Mouse (Mus musculus) megakaryocyte, embryonic 14.5 days (primary cell): ENCODE measurements around the gene Terb2.

Experiments used
- FLI1 ChIP-seq: IDR thresholded peaks from 2 replicates; pipeline ENCODE4 v1.6.1; 2012; ENCODE audit warnings: low read length, inconsistent platforms, mixed read lengths
- GATA1 ChIP-seq: IDR thresholded peaks from 3 replicates; pipeline ENCODE4 v1.6.1; 2012; ENCODE audit warnings: mixed read lengths, low read length, inconsistent platforms, borderline replicate concordance

GRCm38 (mm10) chr2:122157561-122157960 lies 28.5 kb upstream of the Terb2 start:
- TF ChIP-seq GATA1 (no peak), FLI1 (no peak)
